Mouse (Mus musculus): ENCODE results near the gene Syne1. TPM values are rescaled to one million over a fixed set of nuclear protein-coding genes. Genes with fewer than 3 reads are reported as not detected.

The Syne1 gene
- 69.0 and 85.1 TPM in 2 replicates for total RNA-seq (2015)
- 103 and 141 TPM in 2 replicates for total RNA-seq (2017)

DNA sequence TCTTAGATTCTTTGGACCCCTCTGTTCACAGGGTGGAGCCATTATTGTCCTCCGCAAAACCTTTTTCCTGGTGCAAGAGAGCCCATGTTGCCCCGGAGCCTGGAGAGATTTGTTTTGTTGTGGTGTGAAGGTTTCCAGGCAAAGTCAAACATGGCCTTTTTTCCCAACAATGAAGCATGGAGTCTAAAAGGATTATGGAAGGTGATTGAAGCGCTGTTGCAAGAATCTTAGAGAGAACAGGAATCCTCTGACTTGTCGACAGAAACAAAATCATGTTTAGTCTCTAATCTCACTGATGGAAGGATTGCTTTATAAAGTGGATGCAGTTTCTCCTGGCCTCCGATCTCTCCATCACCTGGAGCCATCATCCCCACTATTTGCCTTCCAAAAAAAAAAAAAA is at the start of gene Syne1:
Syne1 (minus strand) TSS at position 101 of the 400 bp plus-strand sequence.
- no peak for ATAC-seq (ENCODE audit: poor library complexity, severe bottlenecking)

DNA sequence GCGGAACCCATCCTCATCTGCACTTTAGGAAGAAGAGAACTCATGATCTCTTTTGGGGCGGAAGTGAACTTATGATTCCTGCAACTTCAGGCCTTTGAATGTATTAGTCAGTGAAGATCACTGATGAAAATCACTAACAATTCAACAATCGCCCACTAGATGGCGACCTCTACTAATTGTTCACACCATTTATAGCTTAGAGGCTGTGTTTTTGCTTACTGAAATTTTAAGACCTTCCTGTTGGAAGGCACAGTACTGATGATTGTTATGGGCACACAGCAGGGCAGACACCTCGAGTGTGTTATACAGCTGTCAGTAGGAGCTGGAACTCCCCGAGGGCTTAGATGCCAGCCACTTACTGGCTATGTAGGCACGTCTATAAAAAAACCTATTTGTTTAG is 48.8 kb upstream of the Syne1 start:
- ATAC-seq (ENCODE audit: poor library complexity, severe bottlenecking) = peak; percentile 59

DNA sequence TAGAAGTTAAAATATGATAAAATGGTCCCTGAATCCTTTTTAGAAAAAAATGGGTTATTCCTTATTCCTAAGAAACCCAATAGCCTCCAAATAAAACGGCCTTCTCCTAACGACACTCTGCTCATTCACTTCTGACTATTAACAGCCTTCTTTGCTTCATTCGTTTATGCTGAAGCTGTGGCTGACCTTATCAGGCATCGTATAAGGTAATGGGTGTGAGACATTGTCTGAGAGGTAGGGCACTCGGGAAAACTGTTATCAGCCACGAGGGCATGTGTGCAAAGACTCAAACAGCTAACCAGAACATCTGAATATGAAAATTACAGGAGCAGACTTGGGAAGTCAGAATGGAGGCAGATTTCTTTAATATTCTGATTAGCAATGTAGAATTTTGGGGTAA is 45.3 kb upstream of the Syne1 start:
- ATAC-seq (ENCODE audit: poor library complexity, severe bottlenecking) = no peak

DNA sequence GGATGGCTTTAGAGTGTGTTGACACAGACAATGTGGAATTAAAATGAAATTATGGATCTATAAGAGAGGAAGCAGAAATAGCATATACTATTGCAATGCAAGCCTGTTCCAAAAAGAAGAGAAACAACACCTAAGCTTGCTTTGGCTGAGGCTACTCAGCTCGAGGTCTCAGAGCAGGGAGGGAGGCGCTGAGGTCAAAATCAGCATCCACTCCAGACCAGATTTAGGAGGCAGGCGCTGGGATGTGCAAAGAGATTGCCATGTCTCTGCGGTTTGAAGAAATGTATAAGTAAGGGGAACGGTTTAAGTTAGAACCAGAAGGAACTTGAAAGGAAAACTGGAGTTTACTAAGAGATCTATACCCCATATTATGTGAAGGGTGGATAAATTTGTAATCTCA is 43.2 kb upstream of the Syne1 start:
- no peak for ATAC-seq (ENCODE audit: poor library complexity, severe bottlenecking)

DNA sequence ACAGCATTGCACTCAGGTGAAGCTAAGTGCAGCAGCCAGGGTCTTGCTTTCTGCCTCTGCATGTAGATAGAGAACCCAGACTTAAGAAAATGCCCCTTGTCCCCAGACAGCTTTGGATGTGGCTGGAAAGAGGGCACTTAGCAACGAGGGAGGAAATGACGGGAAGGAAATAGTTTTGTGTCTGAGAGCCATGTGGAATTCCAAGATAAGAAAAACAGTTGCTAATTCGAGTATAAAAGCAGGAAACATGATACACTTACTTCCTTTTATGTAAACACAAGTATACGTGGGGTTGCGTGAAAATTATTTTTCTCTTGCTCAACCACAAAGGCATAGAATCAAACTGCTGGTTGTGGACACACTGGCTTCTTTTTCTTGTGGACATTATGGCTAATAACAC is 42.2 kb upstream of the Syne1 start, which contains the start of gene Myct1:
Myct1 (plus strand) TSS at position 312 of the 400 bp plus-strand sequence.
- no peak for ATAC-seq (ENCODE audit: poor library complexity, severe bottlenecking)

DNA sequence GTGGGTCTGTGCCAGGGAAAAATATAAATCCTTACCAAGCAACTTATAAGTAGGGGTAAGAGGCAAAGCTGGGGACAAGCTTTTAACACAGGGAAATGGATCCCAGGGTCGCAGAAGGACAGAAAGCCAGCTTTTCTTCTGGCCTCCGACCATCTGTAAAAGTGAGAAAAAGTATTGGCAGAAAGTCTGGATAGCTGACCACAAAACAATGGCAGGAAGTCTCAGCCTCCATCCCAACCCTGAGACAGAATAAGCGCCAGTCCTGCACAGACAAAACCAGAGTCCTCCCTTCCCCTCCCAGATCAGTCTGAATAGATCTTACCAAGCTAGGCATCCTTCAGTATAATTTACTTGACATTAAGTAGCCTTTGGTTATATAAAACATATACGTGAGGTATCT is 40.7 kb upstream of the Syne1 start:
- ATAC-seq (ENCODE audit: poor library complexity, severe bottlenecking) = no peak

DNA sequence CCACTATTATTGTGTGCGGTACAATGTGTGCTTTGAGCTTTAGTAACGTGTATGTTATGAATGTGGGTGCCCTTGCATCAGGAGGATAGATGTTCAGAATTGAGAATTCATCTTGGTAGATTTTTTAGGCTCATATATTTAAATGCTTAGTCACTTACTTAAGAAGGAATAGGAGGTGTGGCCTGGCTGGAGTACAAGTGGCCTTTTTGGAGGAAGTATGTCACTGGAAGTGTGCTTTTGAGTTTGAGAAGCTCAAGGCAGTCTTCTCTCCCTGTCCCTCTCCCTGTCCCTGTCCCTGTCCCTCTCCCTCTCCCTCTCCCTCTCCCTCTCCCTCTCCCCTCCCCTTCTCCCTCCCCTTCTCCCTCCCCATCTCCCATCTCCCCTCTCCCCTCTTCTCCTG is 39.8 kb upstream of the Syne1 start:
- no peak for ATAC-seq (ENCODE audit: poor library complexity, severe bottlenecking)

DNA sequence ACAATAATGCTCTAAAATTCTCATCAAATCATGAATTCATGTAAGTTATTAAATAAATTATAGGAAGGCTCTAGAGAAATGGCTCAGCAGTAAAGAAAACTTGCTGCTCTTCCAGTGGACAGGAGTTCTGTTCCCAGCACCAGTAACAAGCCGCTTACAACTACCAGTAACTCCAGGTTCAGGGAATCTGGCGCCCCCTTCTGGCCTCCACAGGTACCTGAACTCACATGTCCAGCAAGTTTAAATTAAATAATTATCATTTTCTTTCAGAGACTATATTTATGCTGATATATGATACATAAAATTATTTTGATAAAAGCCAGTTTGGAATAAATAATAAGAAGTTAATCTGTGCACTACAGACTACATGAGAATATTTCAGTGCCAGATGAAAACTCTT is 22.0 kb upstream of the Syne1 start:
- ATAC-seq (ENCODE audit: poor library complexity, severe bottlenecking) = no peak

DNA sequence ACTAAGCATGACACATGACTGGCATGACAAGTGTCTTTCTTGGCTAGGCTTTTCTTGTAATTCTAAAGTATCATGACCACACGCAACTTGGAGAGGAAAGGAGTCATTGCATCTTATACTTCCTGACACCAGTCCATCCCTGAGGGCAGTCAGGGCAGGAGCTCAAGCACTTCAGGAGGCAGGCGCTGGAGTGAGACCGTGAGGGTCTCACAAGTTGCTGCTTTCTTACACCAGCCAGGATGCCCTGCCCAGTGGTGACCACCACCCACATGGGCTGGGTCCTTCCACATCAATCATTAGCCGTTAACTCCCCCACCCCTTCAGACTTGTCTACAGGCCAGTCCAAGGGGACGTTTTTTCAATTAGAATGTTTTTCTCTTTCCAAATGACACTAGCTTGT is 20.1 kb upstream of the Syne1 start:
- no peak for ATAC-seq (ENCODE audit: poor library complexity, severe bottlenecking)

DNA sequence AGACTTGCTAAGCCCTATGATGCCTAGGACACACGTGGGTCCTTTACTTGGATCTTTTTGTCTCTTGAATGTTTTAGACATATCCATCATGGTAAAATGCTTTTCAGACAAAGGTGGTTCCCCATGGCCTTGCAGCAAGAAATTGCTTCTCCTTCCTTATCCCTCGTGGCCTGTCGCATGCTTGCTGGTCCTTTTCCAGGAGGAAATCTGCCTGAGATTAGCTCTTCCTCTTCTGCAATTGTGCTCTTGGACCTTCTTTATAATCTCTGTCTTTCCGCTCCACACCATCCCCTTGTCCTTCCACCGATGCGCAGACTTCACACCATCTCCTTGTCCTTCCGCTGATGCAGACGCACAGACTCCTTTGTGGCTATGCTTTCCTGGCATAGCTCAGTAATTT is 18.8 kb upstream of the Syne1 start:
- no peak for ATAC-seq (ENCODE audit: poor library complexity, severe bottlenecking)

DNA sequence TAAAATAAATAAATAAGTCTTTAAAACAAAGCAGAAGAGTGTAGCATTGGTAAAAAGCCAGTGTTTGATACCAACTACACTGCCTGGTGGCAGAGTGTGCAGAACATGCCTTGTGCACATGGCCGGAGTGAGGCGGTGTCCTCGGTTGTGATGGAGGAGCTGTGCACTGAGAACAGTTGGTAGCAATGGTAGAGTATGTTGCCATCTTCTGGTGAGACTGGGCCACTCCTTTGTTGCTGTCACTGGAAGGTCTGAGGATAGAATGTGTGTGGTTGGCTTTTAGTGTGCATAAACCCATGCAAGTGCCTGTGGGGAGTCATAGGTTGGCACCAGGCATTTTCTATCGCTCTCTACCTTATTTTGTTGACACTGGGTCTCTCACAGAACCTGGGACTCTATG is 17.7 kb upstream of the Syne1 start:
- no peak for ATAC-seq (ENCODE audit: poor library complexity, severe bottlenecking)

DNA sequence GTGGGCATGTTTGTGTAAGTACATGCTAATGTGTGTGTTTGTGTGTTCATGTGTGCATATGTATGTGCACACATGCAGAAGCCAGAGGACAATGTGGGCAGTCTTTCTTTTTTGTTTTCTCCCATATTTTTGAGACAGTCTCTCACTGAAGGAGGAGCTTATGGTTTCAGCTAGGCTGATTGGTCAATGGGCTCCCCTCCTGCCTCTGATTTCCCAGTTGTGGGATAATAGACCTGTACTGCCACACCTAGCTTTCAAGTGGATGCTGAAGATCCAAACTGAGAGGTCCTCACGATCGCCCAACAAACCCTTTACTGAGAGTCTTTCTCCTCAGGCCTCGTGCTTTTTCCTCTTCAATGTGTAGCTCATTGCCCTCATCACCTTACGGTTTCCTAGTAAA is 10.4 kb upstream of the Syne1 start:
- no peak for ATAC-seq (ENCODE audit: poor library complexity, severe bottlenecking)

DNA sequence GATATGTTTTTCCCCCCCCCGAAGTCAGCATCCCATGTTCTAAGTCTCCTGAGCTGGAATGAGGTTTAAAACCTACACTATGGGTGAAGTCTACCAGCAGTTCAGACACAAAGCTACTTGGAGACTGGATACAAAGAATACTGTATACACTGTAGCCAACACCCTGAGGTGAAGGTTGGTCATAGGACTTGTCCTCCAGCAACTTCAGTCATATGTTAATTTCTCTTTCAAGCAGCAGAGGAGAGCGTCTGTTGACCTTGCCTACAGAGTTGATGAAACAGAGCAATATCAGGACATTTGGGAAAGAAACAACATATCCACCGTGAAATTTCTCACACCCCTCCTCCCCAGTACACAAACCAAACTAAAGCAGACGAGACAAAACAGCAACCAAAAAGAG is 9.2 kb upstream of the Syne1 start:
- no peak for ATAC-seq (ENCODE audit: poor library complexity, severe bottlenecking)

DNA sequence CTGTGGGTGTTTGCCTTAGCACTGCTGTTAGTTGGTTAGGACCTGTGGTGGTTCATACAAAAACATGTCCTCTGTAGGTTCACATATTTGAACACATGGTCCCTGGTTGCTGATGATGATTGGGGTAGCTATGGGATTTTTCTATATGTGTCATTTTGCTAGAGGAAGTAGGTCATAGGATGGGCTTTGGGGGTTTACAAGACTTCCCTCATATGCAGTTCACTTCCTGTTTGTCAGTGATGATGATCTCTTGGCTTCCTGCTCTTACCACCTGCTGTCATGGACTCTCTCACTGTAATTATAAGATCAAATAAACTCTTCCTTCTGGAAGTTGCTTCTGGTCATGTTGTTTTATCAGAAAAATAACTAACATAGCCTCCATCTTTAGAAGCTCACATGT is 7.5 kb upstream of the Syne1 start:
- ATAC-seq (ENCODE audit: poor library complexity, severe bottlenecking) = peak; percentile 81

DNA sequence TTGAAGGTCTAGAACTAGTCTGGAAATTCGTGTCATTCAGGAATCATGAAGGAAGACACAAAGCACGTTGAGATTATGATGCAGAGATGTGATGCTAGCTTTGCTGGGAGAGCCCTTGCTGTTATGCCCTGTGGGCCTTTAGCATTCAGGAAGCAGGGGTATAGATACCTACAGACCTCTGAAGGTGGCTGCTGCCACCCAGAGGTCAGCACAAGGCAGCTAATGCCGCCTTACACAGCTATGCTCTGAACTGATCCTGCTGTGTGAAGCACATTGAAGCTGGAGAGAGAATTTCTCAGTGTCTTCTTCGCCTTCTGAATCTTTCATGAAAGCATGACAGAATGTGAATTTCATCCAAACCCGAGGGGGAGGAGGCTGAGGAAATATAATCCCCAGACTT is 3.7 kb upstream of the Syne1 start:
- ATAC-seq (ENCODE audit: poor library complexity, severe bottlenecking) = peak; percentile 49

DNA sequence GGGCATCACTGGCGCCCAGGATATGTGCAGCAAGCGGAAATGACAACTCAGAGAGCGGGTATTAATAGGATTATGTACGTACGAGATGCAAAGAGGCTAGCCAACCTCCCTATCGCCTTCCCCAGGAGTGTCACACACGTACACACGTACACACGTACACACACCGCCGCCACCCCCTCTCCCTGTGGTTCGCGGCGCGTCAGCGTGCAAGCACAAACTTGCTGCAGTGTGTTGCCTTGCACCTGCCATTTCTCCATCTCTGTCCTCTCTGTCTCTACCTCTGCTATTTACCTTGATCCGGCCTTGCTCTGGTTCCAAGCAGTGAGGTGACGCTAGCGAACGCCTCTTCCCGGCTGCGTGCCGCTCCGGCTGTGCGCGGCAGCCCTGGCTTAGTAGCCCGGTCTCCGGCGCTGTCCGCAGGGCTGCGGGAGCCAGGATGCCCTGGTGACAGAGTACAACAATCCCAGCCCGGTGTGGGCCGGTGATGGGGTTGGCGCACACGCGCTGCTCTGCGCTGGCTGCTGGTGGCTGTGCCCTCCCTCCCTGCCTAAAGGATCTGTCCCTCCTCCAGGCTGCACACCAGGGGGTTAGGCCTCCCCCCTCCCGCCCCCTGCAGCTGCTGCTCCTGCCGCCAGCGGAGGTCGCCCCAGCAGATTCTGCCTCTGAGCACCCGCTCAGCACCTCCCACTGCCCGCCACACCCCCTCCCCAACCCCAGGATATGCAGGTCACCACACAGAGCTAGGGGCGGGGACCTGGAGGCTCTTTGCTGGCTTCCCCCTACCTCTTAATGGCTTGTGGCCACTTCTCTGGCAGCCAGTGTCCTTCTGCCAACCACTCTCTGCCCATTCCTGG is 887 bp downstream of the Syne1 start:
- peak; percentile 77 for ATAC-seq (ENCODE audit: poor library complexity, severe bottlenecking)

DNA sequence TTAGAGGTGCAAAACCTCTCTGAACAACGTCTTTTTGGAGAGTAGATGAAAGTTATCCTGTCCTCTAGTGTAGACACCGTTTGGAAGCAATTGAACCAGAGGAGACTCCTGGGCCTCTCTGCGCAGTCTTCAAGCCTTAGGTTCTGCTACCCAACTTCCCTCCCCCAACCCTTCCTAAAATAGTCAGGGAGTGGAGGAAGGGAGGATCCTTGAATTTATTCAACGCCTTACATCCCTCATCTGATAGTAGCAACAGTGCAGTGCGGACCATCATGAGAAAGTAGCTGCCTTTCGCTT is 1.5 kb downstream of the Syne1 start:
- ATAC-seq (ENCODE audit: poor library complexity, severe bottlenecking) = no peak

DNA sequence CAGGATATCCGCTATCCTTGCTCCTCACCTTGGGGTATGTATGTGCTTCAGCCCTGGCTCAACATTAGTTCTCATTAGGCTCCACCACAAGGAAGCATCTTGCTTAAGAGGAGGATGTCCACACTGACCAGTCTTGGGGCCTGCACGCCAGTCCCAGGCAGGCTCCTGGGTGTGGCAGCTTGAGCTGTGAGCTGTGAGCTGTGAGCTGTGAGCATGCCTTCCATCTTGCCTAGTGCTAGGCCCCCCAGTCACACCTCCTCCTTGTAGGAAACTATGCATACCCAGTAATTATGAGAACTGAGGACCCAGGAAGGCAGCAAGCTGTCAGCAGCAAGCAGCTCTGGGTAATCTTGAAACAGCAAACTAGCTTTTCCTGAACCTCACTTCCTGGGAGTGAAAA is 2.6 kb downstream of the Syne1 start:
- peak; percentile 64 for ATAC-seq (ENCODE audit: poor library complexity, severe bottlenecking)

DNA sequence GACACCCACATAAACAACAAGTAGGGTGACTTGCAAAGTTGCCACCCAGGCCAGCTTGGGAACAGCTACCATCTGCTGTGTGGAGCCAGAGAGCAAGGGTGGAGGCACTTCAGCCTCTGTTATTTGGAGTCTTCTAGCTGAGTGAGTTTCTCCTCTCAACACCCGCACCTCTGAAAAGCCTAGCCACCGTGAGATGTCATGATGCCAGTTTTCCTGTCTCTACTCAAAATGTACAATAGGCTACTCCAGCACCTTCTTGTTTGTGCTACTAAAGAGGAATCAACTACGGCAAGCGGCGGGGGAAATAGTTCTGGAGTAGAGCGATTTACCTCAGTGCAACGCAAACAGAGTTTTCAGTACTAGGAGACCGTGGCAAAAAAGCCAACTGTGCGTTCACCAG is 3.5 kb downstream of the Syne1 start:
- no peak for ATAC-seq (ENCODE audit: poor library complexity, severe bottlenecking)

DNA sequence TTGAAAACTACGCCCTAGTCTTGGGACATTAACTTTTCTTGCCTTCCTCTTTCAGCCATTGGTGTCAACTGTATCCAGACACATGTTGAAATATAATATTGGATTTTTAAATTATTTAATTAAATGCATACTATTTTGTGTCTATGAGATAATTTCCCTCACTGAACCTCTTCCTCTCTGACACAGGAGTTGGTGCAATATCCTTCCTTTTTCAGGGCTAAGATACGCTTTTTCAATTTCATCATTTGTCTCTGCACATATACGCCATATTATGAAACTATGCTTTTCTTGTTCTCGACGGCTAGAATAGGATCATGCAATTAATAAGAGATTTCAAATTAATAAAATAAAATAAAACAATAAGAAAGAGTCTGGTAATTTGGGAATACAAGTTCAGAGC is 4.9 kb downstream of the Syne1 start:
- peak; percentile 10; the same call in 1 of the 2 replicates for ATAC-seq (ENCODE audit: poor library complexity, severe bottlenecking)

DNA sequence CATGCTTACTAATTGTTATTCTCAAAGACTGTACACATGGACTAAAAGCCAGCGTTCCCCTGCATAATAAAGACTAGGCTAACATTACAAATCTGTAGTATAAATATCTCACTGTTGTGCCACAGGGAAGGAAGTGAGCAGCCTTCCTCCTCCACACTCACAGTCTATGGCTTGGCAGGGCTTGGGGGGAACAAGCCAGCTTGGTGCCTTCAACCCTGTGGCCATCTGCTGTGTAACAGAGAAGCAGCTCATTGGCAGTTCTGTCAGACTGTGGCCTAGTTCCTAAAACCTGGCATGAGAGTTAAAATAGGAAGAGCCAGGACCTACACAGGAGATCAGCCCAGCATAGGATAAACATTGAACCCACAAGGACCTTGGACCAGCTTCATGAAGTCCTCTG is 23.0 kb downstream of the Syne1 start:
- peak; percentile 45; the same call in 1 of the 2 replicates for ATAC-seq (ENCODE audit: poor library complexity, severe bottlenecking)

DNA sequence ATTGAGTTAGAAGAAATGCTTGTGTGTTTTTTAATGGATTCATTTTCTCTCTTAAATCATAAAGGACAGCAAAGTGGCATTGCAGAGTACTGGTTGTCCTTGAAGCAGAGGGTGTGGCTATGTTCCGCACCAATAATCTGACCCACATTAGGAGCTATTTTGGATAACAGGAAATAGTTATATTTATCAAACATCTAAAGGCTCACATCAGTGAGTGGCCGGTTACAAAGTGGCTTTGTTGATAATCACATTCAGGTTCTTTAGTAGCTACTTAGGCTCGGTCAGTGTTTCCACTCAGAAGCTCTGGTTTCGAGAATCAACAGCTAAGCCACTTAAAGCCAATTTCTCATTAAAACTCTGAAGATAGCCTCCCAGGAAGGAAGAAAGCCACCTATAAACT is 23.6 kb downstream of the Syne1 start:
- no peak for ATAC-seq (ENCODE audit: poor library complexity, severe bottlenecking)

DNA sequence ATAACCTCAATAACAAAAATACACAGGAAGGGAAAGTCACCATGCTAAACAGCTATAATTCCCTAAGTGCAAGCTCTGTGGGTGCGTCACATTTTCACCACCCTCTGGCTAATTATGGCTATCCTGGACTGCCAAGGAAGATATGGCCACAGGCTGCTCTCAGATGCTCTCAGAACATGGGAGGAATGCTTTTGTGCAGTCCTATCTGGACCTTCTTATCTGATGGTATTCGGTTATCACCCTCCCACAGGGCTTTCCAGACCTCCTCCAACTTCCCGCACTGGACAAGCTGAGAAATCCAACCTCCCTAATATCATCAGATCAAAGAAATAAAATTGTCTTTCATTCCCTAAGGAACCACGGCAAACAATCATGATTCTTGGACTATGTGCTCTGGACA is 28.4 kb downstream of the Syne1 start:
- ATAC-seq (ENCODE audit: poor library complexity, severe bottlenecking) = no peak
